Mouse (Mus musculus): Measurements from ENCODE around the gene Upk1a. TPM values are rescaled to one million over a fixed set of nuclear protein-coding genes. Genes with fewer than 3 reads are reported as not detected.
A peak's percentile ranks its signal among the peaks of the same experiment; 100 is the strongest.

Gene Upk1a
- total RNA-seq (2021), result under 1 TPM in 1 of 2 experiments, not detected in 1; 0.20 TPM

DNA sequence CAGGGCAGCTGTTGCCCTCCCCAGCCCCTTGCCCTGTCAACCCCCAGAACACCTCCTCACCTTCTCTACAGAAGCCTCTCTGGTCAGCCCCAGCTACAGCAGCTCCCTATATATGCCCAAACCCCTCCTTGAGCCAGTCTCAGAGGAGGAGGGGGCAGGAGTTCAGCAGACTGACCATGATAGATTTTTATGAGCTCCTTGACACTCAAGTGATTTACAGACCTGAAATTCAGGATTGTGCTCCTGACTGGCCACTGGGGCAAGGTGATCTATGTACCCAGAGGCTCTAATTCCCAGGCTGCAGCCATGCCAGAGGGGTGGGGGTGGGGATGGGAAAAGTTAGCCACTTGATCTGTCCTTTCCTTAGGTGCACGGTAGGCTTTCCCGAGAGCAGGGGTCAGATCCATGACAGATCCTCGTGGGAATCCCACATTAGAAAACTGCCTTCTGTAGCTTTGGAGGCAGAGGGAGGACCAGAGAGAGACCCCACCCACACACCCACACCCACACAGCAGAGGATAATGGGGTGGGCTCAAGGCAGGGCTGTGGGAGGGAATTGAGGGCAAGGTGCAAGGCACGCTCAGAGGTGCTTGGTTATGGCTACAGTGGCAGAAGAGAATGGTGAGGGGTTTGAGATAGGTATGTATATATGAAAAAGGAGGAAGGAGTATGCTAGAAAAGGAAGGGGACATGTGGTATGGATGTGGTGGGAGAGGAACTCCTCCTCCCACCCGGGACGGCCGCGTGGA is at the start of gene Upk1a:
Gene Upk1a, minus strand, starts transcription at position 194 of the 749 bp plus-strand sequence.
- DNase-seq (ENCODE audit: extremely low spot score in 1 of 2, low spot score in 1 of 2), result no peak

DNA sequence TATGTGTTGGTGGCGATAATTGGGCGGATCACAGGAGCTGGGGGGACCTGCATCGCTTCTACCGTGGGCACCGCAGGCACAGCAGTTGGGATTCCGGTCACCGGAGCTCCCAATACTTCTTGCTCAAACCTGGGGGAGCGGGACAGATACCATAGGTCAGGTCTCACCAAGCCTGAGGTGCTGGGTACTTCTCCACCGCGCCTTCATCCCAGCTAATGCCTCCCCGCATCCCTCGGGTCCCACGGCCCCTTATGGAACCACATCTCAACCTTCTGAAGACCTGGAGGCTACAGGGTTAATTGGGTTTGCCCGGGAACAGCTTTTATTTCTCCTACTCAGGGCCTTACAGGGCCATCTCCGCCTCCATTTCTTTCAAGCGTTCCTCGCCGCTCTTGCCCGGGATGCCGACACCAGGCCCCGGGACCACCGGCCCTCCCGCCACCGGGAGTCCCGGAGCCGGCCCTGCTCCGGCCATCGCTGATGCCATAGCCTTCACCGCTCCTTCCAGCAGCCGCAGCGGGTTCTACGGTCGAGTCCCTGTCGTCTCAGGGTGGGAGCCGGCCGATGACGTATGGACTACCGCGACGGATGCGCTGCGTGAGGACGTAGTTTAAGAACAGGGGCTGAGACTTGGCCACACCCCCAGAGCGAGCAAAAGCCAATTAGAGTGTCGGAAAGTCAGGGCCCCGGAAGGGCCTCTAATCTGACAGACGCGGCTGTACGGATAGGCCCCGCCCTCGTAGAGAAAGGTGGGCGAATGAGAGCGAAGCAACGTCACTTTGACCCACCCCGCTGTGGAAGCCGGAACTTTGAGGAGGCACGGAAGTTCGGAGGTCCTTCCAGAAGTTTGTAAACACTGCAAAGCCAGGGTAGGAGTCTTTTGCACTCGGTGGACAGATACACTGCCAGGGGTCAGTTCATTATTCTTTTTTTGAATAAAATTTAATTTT is 37.2 kb upstream of the Upk1a start, which contains the start of gene Rbm42:
Gene Rbm42, minus strand, starts transcription at position 727 of the 950 bp plus-strand sequence.
- DNase-seq (ENCODE audit: extremely low spot score in 1 of 2, low spot score in 1 of 2), result peak; percentile 95

DNA sequence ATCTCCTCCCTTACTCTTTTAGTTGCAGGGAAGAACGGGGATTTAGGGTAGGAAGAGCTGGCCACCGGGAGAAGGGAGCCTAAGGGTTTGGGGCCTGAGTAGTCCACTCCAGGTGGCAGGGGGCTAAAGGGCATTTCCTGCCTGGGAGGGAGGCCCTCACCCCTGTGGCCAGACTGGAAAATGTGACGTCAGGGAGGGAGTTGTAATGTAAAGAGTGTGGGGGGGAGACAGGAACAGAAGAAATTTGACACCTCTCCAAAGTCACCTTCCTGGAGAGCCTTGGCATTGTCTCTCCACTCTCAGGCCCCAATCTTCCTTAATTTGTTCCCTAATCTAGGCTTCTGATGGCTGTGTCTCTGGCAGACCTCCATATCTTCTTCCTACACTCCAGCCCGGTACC is 26.4 kb upstream of the Upk1a start:
- no peak for DNase-seq (ENCODE audit: extremely low spot score in 1 of 2, low spot score in 1 of 2)

DNA sequence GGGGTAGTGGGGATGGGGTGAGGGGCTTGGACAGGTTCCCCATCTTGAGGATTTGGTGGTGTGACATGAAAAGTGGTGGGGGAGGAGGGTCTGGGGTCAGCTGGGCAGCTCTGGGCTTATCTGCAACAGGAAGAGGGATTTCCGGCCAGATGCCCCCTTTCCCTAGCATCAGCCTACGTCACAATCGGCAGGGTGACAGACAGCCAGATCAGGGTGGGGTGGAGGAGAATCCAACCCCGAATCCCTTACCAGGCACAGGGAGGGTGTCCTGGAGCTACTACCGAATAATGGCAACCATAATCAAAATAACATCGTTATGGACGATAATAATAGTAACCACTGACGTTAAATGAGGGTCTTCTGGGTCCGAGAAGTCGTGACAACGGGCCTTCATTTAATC is 23.7 kb upstream of the Upk1a start:
- no peak for DNase-seq (ENCODE audit: extremely low spot score in 1 of 2, low spot score in 1 of 2)

DNA sequence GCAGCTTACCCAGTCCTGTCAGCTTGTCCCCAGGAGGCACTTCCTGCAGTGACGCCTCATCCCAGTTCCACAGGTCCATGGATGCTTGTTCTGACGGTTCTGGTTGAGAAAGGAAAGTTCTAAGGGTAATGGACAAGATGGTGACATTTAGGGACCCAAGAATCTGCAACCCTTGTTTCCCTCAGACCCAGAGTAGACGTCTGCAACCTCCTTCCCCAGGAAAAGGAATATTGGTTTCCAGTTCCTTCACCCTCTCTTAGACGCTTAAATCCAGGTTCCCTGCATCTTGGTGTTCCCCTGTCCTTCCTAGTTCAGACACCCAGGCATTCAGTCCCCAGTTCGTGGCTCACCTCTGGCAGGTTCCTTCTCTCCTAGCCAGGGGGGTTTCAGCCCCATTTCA is 23.1 kb upstream of the Upk1a start, which contains the start of gene Etv2:
Gene Etv2, minus strand, starts transcription at position 101 of the 400 bp plus-strand sequence.
- DNase-seq (ENCODE audit: extremely low spot score in 1 of 2, low spot score in 1 of 2), result no peak

DNA sequence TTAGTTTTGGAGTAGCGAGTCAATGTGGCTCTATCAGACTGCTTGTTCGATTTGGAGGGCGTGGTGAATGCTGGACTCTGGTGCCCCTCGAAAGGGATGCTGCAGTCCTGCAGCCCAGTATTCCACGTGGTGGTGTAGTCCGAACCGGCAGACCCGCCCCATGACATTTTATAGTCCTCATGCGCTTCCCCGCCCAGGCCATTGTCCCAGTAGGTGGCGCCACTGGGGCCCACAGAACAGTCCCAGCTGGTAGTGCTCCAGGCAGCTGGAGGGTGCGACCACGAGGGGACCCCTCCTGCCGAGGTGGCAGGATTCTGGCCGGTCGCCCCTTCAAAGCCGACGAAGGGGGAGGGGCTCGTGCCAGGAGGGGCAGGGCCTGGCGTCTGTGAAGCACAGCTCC is 22.0 kb upstream of the Upk1a start:
- DNase-seq (ENCODE audit: extremely low spot score in 1 of 2, low spot score in 1 of 2), result peak in 1 of 2 experiments; percentile 43

DNA sequence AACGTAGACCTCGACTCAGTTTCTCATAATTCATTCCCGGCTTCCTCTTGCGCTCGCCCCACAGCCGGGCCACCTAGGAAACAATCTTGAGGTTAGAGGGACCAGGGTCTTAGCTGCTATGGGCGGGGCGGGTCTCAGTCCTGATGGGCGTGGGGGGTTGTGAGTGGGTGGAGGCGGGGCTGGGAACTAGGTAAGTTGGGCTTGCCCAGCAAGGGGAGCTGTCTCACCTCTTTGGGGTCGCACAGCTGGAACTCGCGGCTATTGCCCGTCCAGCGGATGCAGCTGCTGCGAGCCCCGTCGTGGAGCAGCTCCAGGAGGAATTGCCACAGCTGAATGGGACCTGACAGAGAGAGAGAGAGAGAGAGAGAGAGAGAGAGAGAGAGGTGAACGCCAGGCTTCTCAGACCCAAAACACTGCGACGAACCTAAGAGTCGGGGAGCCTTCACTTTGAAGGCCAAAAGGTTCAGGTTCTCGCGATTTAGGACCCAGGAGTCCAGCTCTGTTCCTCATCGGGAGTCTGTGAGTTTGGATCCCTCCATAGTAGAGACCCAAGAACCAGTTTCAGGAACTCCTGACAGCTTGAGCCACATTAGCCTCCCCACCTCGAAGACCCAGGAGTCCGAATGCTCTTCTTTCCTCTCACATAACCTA is 21.2 kb upstream of the Upk1a start:
- no peak for DNase-seq (ENCODE audit: extremely low spot score in 1 of 2, low spot score in 1 of 2)

DNA sequence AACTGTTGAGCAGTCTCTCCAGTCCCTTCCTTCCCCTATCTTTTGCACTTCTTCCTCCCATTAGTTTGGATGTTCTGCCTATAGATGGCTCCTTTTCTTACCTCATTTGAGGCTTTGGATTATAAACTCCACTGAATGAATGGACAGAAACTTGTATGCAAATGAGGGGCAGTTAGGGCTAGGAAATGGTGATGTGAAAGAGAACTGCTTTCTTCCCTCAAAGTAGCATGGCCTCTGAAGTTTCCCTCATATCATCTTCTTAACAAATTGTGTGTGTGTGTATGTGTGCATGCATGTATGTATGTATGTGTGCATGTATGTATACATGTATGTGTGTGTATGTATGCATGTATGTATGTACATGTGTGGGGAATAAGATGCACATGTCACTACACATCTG is 16.4 kb upstream of the Upk1a start:
- DNase-seq (ENCODE audit: extremely low spot score in 1 of 2, low spot score in 1 of 2), result no peak

DNA sequence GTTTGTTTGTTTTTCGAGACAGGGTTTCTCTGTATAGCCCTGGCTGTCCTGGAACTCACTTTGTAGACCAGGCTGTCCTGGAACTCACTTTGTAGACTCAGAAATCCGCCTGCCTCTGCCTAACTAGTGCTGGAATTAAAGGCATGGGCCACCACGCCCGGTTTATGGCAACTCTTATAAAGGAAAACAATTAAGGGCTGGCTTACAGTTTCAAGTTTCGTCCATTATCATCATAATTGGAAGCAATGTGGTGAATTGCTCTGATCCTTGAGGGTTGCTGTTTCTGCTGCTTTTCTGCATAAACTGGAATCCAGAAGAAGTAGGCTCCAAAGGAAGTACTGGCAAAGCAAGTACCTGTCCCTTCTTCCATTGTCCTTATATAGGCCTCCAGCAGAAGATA is 14.0 kb upstream of the Upk1a start:
- no peak for DNase-seq (ENCODE audit: extremely low spot score in 1 of 2, low spot score in 1 of 2)

DNA sequence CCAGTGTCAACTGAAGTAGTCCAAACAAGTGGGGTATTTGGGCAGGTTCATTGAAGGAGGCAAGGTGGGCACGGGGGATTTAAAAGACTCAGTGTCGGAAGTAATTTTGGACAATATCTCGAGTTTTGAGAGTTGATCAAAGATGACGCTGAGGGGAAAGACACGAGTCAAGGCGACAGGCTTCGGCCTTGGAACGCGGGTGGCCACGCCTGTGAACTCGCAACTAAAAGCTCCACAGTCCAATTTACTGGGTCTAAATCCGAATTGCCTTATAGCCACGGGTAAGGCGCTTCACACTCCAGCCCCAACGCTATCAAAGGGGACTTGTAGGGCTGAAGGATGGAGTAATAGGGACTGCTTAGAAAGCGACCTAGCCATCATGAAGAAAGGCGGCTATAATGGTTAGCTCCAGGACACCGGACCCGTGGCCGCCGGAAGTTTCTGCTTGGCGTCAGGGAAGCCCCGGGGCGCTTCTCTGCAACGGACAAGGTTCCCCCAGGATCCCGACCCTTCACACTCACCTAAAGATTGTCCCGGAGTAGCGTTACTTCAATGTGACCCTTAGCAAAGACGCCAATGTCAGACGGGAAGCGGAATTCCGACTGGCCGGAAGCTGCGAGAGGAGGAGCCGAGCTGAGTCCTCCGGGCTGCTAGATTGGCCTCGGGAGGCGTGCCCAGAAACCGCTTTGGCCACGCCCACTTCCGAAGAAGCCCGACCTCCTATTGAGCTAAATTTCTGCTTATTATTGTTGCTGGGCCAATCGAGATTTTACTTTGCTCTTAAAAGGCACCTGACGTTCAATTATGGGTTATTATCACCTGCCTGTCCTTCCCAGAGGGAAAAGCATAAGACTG is 13.1 kb upstream of the Upk1a start, which contains the start of gene Cox6b1:
Gene Cox6b1, minus strand, starts transcription at position 622 of the 855 bp plus-strand sequence.
- peak; percentile 55 to 78 for DNase-seq (ENCODE audit: extremely low spot score in 1 of 2, low spot score in 1 of 2)

DNA sequence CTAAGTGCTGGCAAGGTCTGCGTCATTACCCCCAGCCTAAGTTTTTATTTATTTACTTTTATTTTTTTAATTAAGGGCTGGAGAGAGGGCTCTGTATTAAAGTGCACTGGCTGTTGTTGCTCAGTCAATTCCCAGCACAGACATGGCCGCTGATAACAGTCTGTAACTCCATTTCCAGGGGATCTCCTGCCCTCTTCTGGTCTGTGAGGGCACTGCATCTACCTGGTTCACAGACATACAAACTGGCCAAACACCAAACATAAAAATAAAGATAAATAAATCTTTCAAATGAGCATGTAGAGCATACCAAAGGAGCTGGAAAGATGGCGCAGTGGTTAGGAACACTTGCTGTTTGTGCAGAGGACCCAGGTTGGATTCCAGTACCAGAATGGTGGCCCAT is 6.6 kb upstream of the Upk1a start:
- DNase-seq (ENCODE audit: extremely low spot score in 1 of 2, low spot score in 1 of 2), result peak in 1 of 2 experiments; percentile 10

DNA sequence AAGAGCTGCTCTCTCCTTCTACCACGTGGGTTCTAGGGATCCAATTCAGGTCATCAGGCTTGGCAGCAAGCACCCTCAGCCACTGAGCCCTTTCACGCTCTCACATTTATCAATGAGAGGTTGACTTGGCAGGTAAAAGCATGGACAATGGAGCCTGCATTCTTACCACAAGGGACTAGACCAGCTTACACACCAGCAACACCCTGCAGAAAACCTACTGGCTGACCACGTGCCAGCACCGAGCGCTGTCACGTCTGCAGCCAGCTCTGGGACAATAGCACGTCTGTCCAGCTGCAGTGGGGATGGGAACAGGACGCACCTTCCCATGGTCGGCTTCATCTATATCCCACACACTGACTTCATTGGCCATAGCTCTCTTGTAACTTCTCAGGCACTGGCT is 6.0 kb upstream of the Upk1a start:
- no peak for DNase-seq (ENCODE audit: extremely low spot score in 1 of 2, low spot score in 1 of 2)

DNA sequence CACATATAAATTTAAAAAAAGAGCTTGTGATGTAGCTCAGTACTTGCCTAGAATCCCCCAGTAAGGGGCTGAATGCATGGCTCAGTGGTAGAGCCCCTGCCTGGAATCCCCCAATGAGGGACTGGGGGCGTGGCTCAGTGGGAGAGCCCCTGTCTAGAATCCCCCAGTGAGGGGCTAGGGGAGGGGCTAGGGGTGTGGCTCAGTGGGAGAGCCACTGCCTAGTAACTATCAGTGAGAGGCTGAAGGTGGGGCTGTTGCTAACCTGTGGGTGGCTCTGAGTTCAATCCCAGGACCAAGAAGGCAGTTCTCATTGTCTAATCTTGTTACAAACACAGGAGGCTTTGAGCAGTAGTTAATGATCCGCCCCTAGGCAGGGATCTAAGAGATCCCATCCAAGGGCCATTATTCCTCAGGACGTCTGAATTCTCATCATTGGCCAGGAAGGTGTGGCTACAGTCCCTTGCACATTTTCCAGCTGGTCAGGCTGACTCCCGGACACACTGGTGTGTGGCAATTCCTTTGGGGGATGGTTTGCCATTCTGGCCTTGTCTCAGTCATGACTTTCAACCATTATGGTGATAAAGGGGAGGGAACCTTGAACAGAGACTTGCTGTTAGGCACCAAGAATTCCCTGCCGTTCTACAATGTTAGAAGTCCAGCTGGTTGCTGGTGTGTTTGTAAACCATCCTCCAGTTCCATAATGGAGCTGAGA is 2.6 kb upstream of the Upk1a start:
- DNase-seq (ENCODE audit: extremely low spot score in 1 of 2, low spot score in 1 of 2), result no peak

DNA sequence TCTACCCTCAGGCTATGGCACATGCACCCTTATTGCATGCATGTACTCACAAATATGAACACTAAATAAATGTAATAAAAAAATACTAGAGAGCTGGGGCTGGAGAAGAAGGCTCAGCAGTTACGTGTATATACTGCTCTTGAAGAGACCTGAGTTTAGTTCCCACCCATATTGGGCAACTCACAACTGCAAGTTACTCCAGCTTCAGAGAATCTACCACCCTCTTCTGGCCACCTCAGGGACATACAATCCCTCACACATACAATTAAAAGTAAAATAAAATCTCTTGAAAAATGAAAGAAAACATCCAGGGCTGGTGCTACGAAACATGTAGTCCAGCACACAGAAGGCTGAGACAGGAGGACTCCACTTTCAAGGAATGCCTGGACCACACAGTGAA is 1.8 kb upstream of the Upk1a start:
- no peak for DNase-seq (ENCODE audit: extremely low spot score in 1 of 2, low spot score in 1 of 2)

DNA sequence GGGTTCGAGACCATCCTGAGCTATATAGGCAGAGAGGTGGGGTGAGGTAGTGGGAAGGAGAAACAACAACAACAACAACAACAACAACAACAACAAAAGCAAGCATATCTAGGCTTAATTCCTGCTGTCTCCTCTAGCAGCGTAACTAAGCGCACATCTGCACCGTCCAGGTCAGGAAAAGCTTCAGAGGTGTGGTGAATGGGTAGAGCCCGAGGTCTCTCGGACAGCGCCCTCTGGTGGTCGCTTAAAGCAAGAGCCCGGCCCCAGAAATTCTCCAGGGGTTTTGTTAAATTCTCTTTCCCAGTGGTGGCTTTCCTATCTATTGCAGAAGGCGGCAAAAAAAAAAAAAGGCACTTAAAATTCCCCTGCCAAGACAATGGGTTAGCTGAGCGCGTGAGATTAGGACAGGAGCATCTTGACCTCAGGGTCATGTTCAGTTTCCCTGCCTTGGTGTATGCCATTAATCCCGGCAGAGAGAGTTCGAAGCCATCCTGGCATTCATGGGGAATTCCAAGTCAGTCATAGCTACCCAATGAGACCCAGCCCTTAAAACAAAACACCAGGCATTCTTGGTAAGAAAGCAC is 974 bp upstream of the Upk1a start:
- DNase-seq (ENCODE audit: extremely low spot score in 1 of 2, low spot score in 1 of 2), result peak; percentile 34 to 58

DNA sequence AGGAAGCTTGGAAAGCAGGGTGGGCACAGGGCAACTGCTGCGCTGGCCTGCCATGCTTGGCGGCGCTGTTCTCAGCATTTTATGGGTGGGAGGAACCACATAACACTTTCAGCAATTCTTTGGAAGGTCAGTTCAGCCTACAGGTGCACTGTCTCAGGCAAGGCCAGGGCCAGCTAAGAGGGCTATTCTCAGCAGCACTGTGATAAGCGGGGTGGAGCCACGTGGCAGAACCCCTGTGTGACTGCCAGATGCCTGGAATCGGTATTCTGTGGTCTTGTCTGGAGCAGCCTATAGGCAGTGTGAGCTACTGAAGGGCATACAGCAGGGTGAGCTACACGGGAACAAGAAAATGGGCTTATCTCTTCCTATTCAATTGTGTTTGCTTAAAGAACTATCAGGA is 2.6 kb downstream of the Upk1a start:
- no peak for DNase-seq (ENCODE audit: extremely low spot score in 1 of 2, low spot score in 1 of 2)

DNA sequence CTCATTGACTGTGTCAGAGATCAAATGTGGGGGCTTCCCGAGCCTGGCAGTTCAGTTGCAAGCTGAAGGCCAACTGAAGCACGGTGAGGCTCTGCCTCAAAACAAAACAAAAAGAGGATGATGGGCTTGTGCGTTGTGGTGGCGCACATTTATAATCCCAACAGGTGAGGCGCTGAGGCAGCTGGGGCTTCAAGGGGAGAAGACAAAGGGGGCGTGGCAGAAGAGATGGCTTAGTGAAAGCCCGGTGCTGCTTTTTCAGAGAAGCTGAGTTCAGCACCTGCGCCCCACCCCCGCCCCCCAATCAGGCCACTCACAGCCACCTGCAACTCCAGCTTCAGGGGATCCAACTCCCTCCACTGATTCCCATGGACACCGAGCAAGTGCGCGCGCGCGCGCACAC is 4.2 kb downstream of the Upk1a start:
- DNase-seq (ENCODE audit: extremely low spot score in 1 of 2, low spot score in 1 of 2), result no peak

DNA sequence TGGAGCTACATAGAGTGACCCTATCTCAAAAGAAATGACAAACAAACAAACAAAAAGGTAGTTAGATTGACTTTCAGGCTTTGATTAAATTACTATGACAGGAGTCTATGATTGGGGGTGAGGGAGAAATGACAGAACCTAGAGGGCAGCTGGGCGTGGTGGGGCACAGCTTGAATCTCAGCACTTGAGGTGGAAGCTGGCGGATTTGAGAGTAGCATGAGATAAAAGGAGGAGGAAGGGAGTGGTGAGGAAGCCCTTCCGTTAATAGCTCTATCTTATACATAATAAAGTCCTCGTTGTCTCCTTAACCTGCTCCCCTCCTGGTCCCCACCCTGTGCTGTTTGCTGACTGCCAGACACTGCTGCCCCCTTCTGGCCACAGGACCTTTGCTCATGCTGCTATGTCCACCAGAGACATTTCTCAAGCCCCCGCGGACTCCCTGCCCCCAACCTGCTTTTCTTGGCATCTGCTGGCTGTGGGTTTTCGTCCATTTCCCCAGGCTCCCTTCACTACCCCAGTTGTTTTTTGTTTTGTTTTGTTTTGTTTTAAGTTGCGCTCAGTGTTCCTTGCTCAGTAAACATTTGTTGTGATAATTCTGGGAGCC is 4.8 kb downstream of the Upk1a start:
- DNase-seq (ENCODE audit: extremely low spot score in 1 of 2, low spot score in 1 of 2), result peak in 1 of 2 experiments; percentile 43
